Mouse (Mus musculus) erythroblast, embryonic 14.5 days (primary cell): ENCODE measurements around the gene Klhl30.

ENCODE experiments used
- GATA1 ChIP-seq: IDR thresholded peaks from 2 replicates; pipeline ENCODE4 v1.6.1; 2012; ENCODE audit warnings: low read length, inconsistent platforms, mixed read lengths
- TAL1 ChIP-seq: IDR thresholded peaks from 3 replicates; pipeline ENCODE4 v1.6.1; 2012; ENCODE audit warnings: low read length, inconsistent platforms, mixed read lengths

DNA sequence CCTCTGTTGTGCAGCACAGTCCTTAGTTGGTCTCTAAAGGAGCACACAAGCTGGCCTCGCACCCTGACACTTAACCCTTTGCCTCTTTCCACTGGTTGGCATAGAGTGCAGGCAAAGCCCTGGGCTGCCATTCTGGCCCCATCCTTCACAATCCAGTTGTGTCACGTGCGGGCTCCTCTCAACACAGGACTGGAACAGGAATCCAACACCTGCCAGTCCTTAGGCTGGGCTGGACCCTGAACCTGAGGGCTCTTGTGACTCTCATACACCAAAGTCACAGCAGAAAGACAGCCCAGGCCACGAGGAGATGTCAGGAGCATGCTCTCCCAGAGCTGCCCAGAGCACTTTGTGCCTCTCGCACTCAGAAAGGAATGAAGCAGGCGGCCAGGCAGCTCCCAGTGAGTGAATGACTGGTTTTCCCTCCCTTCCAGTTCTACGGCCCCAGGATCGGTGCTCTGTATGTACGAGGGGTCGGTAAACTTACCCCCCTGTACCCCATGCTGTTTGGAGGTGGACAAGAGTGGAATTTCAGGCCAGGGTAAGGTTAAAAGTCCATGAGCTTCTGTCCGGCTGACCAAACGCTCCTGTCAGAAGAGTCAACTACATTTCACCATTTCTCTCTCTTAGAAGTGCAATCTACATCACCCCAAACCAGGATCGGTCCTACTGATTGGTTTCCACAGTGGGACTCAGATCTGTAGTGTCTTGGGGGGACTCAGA lies 41.3 kb upstream of the Klhl30 start:
- TF ChIP-seq GATA1: no peak
- TF ChIP-seq TAL1: no peak
